Mouse (Mus musculus): Measurements from ENCODE around the gene Cd28.

- TF ChIP-seq CTCF (IDR thresholded peaks at IDR 0.05; ENCODE audit: borderline replicate concordance, insufficient read depth, low read length) (no peak), POLR2A (IDR thresholded peaks at IDR 0.05; ENCODE audit: low read depth, low read length) (no peak)
Observed at GRCm38 (mm10) chr1:60752986-60753385, 36.4 kb downstream of the Cd28 start.
